Mouse (Mus musculus) kidney, adult 11 months (tissue): Measurements from ENCODE around the gene Med17.

Experiments
- DNase-seq: peaks from one replicate; pipeline ENCODE4 v3.0.0; 2022

Med17 gene

GRCm38 (mm10) chr9:15233604-15234003, 46.1 kb downstream of the Med17 start:
- DNase-seq, result no peak

- no peak for DNase-seq
Observed at GRCm38 (mm10) chr9:15232445-15232844, 47.3 kb downstream of the Med17 start.

GRCm38 (mm10) chr9:15224912-15225311, 54.8 kb downstream of the Med17 start:
- DNase-seq, result no peak

GRCm38 (mm10) chr9:15213695-15214094, 66.0 kb downstream of the Med17 start:
- DNase-seq, result no peak

- DNase-seq, result no peak
Observed at GRCm38 (mm10) chr9:15211876-15212275, 67.9 kb downstream of the Med17 start.
